Mouse (Mus musculus): ENCODE measurements around the gene Rpl24.

- TF ChIP-seq CTCF (IDR thresholded peaks at IDR 0.05; ENCODE audit: control insufficient read depth, insufficient read depth, insufficient read length), result no peak
- peak; percentile 88 for TF ChIP-seq MAX (IDR thresholded peaks at IDR 0.05)
These were observed 7.6 kb downstream of the Rpl24 start, which contains the start of gene Zbtb11 for GRCm38 (mm10) chr16:55973431-55974255.

Measured in C2C12 (cell line).